Mouse (Mus musculus) layer of hippocampus, adult 9-10 months (tissue): ENCODE results near the gene Mxi1.

Source experiments
- DNase-seq: peaks from one replicate; pipeline ENCODE4 v3.0.0; 2022; ENCODE audit warnings: low spot score

Gene Mxi1

GRCm38 (mm10) chr19:53310348-53310747, at the start of gene Mxi1:
Mxi1 (plus strand) TSS chr19:53310518.
- peak; percentile 56 for DNase-seq

- no peak for DNase-seq
These were observed 49.5 kb upstream of the Mxi1 start for GRCm38 (mm10) chr19:53260828-53261227.

GRCm38 (mm10) chr19:53262061-53262460, 48.3 kb upstream of the Mxi1 start:
- DNase-seq, result no peak

GRCm38 (mm10) chr19:53263859-53264733, 46.2 kb upstream of the Mxi1 start:
- no peak for DNase-seq

- DNase-seq, result no peak
These were observed 45.2 kb upstream of the Mxi1 start for GRCm38 (mm10) chr19:53264821-53265727.

- DNase-seq, result no peak
These were observed 43.0 kb upstream of the Mxi1 start for GRCm38 (mm10) chr19:53267305-53267704.

- DNase-seq, result no peak
These were observed 37.1 kb upstream of the Mxi1 start for GRCm38 (mm10) chr19:53273055-53273722.

GRCm38 (mm10) chr19:53273781-53274428, 36.4 kb upstream of the Mxi1 start:
- DNase-seq, result no peak

GRCm38 (mm10) chr19:53275204-53275603, 35.1 kb upstream of the Mxi1 start:
- no peak for DNase-seq

GRCm38 (mm10) chr19:53276902-53277707, 33.2 kb upstream of the Mxi1 start:
- DNase-seq, result no peak

- DNase-seq, result no peak
These were observed 31.6 kb upstream of the Mxi1 start for GRCm38 (mm10) chr19:53278491-53279415.

- DNase-seq, result no peak
These were observed 30.1 kb upstream of the Mxi1 start for GRCm38 (mm10) chr19:53280254-53280653.

- DNase-seq, result no peak
These were observed 27.7 kb upstream of the Mxi1 start for GRCm38 (mm10) chr19:53282571-53282970.

GRCm38 (mm10) chr19:53283742-53284141, 26.6 kb upstream of the Mxi1 start:
- DNase-seq, result no peak

- no peak for DNase-seq
These were observed 25.8 kb upstream of the Mxi1 start for GRCm38 (mm10) chr19:53284268-53285208.

GRCm38 (mm10) chr19:53296331-53297254, 13.7 kb upstream of the Mxi1 start:
- DNase-seq, result no peak

- DNase-seq, result no peak
These were observed 11.0 kb upstream of the Mxi1 start for GRCm38 (mm10) chr19:53299156-53299828.
